Mouse (Mus musculus) cerebellum, adult 18-20 months (tissue): ENCODE data around the gene Ddc.
A peak's percentile ranks its signal among the peaks of the same experiment; 100 is the strongest.

Experiments
- DNase-seq, 2 experiments: peaks; one replicate each; pipeline ENCODE4 v3.0.0; 2021

Gene Ddc

GRCm38 (mm10) chr11:11897645-11898357, at the start of gene Ddc:
Gene Ddc (minus strand): TSS chr11:11898144.
- DNase-seq, result no peak

DNA sequence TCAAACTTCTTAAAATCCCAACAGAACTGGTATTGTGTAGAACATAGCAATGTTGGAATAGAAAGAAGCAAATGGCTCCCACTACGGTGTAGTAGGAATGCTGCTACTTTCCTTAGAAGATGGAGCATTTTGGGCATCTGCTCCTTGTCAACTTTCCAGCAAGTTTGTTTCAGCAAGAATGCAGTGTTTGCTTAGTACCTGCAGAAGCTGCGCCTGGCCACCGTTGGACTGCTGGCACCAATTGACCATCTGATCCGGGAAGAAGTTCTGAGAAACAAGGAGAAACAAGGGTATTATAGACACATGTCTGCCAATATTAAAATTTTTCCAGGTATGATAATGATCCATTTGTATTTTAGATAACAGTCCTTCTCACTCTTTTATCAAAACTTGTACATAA, 47.8 kb upstream of the Ddc start:
- DNase-seq, result no peak

DNA sequence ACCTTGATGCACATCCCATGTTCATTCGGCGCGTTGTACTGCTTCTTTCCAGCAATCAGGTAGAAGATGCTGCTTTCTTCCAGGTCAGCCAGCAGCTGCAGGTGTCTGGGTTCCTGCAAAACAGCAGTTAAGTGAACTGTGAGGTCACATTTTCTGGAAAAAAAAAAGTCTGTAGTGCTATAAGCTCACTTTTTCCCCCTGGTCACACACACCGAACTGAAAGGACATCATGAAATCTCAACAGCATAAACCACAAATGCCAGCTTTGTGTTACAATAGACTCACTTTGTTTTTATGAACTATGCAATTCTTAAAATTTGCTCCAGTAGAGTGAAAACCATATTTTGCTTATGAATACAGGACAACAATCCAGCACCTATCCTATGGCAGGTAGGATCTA, 46.9 kb upstream of the Ddc start:
- no peak for DNase-seq

DNA sequence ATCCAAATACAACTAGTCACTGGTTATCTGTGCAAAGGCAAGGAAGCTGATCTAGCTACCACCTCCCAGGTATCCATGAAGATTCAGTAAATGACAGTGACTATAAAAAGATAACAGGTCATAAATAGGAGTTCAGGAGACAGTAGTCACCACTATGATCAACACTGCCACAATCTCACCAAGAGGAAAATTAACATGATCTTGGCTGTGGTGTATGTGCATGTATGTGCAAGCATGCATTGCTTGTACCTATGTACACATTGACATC, 46.1 kb upstream of the Ddc start:
- no peak for DNase-seq

GRCm38 (mm10) chr11:11943240-11944081, 45.5 kb upstream of the Ddc start:
- no peak for DNase-seq

GRCm38 (mm10) chr11:11942320-11943217, 44.6 kb upstream of the Ddc start:
- no peak for DNase-seq

GRCm38 (mm10) chr11:11940833-11941681, 43.1 kb upstream of the Ddc start:
- DNase-seq, result no peak

- no peak for DNase-seq
These were observed 41.7 kb upstream of the Ddc start for GRCm38 (mm10) chr11:11939611-11940010.

DNA sequence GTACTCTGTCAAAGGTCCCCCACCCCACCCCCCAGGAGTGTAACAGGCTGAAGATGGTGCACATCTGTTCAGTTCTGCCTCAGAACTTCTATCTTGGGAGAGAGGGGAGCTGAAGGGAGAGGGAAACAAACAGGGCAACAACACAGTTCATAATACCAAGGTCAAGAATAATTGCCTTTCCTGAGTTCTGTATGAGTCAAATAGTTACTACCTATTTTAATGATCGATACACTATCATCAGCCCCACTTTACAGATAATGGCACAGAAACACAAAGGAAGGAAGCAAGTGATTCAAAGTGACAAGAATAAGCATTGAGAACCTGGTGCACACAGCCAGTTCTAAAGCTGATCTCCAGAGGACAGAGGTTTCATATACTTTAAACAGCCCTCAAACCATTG, 40.6 kb upstream of the Ddc start:
- DNase-seq, result no peak

- no peak for DNase-seq
These were observed 39.5 kb upstream of the Ddc start for GRCm38 (mm10) chr11:11937340-11938030.

- DNase-seq, result no peak
These were observed 36.9 kb upstream of the Ddc start for GRCm38 (mm10) chr11:11934808-11935207.

GRCm38 (mm10) chr11:11932102-11932789, 34.3 kb upstream of the Ddc start:
- DNase-seq, result peak in 1 of 2 experiments; percentile 18

DNA sequence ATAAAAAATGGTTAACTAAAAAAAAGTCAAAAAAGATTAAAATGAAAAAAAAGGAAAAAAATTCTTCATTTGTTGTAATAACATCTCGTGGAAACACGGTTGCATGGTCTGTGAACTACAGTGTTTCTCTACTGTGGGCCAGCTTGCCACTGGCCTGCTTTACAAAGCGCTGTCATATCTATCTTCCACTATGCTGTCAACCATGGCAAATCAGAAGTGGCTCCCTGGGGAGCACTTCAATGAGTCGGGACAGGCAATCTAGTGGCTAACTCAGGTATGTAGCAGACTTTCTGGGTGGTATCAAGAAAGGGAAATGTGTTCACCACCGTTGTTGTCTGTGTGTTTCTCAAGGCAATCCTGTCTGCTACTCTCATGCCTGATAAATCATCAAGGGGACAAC, 33.7 kb upstream of the Ddc start:
- no peak for DNase-seq

DNA sequence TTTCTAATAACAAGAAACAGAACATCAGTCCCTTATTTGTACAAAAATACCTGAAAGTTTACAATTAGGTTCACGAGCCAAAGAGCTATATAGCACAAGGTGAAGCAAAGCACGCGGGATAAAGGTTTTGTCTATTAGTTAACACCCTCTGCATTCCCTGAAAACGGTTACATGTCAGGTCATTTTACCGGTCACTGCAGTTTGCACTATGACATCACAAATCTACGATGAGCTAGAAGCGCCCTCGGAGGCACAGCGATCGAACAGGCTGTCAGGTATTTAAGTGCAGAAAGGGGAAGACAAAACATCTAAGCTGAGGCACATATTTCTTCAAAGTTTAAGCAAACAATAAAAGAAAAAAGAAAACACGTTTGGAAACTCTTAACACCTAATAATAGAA, 32.6 kb upstream of the Ddc start:
- DNase-seq, result no peak

DNA sequence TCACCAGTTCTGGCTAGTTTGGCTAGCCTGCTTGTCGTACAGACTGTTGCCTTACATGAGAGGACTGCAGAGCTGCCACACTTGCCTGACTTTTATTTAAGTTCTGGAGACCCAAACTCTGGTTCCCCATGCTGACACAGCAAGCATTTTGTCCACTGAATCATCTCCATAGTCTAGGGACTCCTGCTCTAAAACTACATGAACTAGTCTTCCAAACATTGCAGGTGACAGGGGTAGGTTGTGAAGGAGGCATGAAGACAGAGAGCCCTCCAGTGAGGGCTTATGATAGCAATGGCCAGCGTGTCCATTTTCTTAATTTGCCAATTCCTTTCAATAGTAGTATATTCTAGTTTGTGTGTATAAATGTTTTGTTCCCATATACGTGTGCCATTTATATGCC, 31.1 kb upstream of the Ddc start:
- no peak for DNase-seq

DNA sequence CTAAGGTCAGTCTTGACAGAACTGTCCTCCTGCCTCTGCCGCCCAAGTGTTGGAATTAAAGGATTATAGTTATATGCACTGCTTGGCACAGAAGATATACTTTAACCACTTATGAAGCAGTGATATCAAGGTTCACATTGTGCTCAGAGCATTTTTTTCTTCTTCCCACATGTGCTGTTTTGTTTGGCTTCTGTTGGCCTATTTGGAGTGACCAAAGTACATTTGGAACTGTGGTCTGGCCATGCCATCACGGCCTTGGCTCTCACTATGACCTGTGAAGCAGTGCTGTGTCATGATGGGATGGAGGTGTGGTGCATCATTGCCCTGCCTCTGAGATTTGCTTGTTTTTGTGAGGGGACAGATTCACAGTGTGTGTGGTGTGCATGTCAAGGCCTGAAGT, 30.6 kb upstream of the Ddc start:
- no peak for DNase-seq

GRCm38 (mm10) chr11:11923900-11924299, 26.0 kb upstream of the Ddc start:
- DNase-seq, result no peak

- DNase-seq, result no peak
These were observed 25.4 kb upstream of the Ddc start for GRCm38 (mm10) chr11:11923345-11923744.

DNA sequence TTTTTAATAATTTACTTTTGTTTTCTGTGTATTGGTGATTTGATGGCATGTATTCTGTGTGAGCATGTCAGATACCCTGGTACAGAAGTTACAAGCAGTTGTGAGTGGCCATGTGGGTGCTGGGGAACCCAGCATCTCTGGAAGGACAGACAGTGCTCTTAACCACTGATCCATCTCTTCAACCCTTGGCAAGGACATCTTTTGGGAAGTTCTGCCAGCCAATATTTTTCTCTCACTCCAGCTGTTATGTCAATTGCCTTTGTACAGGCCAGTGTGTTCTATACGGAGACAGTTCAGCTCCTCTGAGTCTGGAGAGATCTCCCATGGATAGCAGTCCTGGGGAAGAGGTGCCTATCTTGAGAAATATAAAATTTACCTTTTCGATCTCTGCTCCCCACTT, 24.2 kb upstream of the Ddc start:
- DNase-seq, result no peak

DNA sequence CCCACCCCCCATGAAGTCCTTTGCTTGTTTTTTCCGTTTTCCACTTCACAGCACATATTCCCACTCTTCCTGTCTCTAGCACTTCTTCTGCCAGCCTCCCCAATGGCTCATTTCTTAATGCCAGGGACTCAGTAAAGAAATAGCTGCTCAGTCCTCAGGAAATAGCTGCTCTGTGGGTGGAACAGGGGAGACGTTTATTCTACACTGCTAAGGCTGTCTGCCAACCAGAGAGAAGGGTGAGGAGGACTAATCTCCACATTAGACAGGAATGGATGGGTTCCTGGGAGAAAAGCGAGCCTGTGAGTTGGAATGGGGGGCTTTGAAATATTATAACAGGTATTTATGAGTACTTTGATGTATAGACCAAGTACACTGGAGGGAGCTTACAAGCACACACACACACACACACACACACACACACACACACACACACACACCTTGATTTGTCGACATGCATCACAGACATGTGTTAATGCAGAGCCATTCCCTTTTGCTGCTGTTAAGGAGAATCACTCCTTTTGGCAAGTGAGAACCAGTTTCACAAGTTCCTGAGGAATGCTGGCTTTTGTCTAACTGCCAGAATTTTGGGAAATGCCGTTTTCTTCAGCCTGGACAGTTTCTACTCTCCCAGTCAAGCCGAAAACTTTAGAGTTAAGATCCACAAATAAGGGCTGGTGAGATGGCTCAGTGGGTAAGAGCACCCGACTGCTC, 9.9 kb upstream of the Ddc start:
- DNase-seq, result no peak

- DNase-seq, result no peak
These were observed 7.6 kb upstream of the Ddc start for GRCm38 (mm10) chr11:11905518-11905917.
